Mouse (Mus musculus): ENCODE data around the gene Chtf18. TPM values are rescaled to one million over a fixed set of nuclear protein-coding genes. Genes with fewer than 3 reads are reported as not detected.

The Chtf18 gene
- total and polyA plus RNA-seq, 3 experiments: 11.9 to 38.2 (median 24.8) TPM

DNA sequence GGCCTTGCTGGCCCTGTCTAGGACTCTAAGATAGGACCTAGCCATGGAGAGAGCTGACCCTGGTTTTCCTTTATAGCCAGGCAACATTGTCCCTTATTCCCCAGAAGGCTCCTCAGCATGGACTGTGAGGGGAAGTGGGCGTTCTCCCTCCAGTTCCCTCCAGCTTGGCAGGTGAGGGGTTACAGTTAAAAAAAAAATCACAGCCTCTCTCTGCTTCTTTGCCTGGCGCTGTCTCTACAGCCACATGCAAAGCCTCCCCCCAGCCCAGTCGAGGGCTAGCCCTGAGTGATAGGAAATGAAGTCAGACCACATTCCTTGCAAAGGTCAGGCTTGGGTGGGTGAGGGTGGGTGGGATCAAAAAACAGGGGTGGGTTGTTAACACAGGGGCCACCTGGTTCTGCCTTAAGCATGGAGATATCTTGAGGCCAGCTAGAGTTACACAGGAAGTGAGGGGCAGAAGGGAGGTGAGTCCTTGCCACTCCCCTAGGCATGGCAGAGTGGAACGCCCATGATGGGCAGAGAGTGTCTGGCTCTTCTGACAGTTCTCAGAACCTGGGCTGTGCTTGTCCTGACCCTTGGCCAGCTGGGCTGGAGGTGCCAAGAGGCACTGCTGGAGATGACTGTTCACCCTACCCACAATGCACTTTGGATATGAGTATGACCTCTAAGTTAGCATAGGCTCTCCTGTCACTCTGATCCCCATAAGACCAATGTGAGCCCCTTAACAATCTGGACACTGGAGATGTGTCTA lies 28.6 kb upstream of the Chtf18 start:
- TF ChIP-seq MEF2A (IDR thresholded peaks at IDR 0.05; ENCODE audit: borderline replicate concordance, low read depth, low read length) (no peak), MXI1 (IDR thresholded peaks at IDR 0.05; ENCODE audit: low read depth, low read length) (no peak), JUND (conservative IDR thresholded peaks at IDR 0.05; ENCODE audit: low read depth, low read length) (no peak), CHD1 (IDR thresholded peaks at IDR 0.05; ENCODE audit: low read depth, low read length) (no peak), MAZ (IDR thresholded peaks at IDR 0.05; ENCODE audit: low read depth, low read length) (no peak), UBTF (IDR thresholded peaks at IDR 0.05; ENCODE audit: low read depth, low read length) (no peak), RCOR1 (conservative IDR thresholded peaks at IDR 0.05; ENCODE audit: low read depth, low read length) (no peak), PAX5 (IDR thresholded peaks at IDR 0.05; ENCODE audit: low read length) (no peak), TCF12 (IDR thresholded peaks at IDR 0.05; ENCODE audit: low read depth, low read length) (no peak), ZKSCAN1 (IDR thresholded peaks at IDR 0.05; ENCODE audit: borderline replicate concordance, low read depth, low read length) (no peak), ZNF384 (IDR thresholded peaks at IDR 0.05; ENCODE audit: low read depth, low read length) (no peak), RAD21 (IDR thresholded peaks at IDR 0.05; ENCODE audit: low read depth, low read length) (no peak)
- dilution Hi-C loops (cut with MboI; ENCODE audit: extremely low pct_ligation_motif_present, extremely low pct_unique_long_range_greater_than_20kb, low sequenced_read_pairs) (no loop called here), in situ Hi-C loops (cut with MboI; ENCODE audit: low pct_ligation_motif_present, low pct_unique_long_range_greater_than_20kb, low sequenced_read_pairs) (no loop called here)
- H3K9me3 ChIP-seq (replicated peaks; ENCODE audit: low read length): no peaks in the 10 kb centered on the region
- H3K27me3 ChIP-seq (replicated peaks): peaks cover 98% of the 10 kb centered on the region
- no peak overlapping the region for H3K4me3 ChIP-seq (replicated peaks in 1 of 3; ENCODE audit: low read depth in 2 of 3, low read length in 2 of 3, poor library complexity in 1 of 3)
- H3K4me1 ChIP-seq (ENCODE audit: control insufficient read depth in 1 of 2, insufficient read depth in 2 of 2): no peaks in the 10 kb centered on the region
- H3K9ac ChIP-seq (ENCODE audit: insufficient read depth, low read depth): no peak overlapping the region
- no peaks in the 10 kb centered on the region for H3K36me3 ChIP-seq (replicated peaks in 1 of 2; ENCODE audit: control insufficient read depth in 1 of 2, insufficient read depth in 1 of 2, low read length in 1 of 2)
- no peak overlapping the region for H3K4me2 ChIP-seq (ENCODE audit: insufficient read depth, low read depth, poor library complexity, severe bottlenecking)
- no peak for DNase-seq (ENCODE audit: extremely low read depth)
- H3K27ac ChIP-seq (ENCODE audit: insufficient read depth, low read depth): no peak overlapping the region
- no peaks in the 10 kb centered on the region for H3K79me2 ChIP-seq (replicated peaks; ENCODE audit: control insufficient read depth, extremely low read depth, insufficient read depth, poor library complexity, severe bottlenecking)

DNA sequence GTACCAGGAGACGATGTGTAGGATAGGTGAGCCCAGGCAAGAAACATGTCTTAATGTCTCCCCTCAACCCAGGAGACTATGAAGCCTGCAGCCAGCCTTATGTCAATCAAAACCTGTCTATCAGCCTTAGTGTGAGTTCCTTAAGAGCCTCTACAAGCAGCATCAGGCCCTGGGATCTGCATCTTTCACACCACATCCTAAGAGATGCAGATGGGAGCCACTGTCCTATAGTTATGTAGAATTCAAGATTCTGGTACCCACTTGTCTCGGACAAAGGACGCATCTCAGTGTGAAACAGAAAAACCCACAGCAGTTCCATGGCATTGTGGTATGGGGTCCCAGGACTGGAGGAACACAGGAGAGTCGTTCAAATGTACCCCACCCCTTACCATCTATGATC lies 27.9 kb upstream of the Chtf18 start:
- TF ChIP-seq MAZ (IDR thresholded peaks at IDR 0.05; ENCODE audit: low read depth, low read length) (no peak), MYC (IDR thresholded peaks at IDR 0.05; ENCODE audit: low read depth, low read length) (no peak), CTCF (conservative IDR thresholded peaks at IDR 0.05 in 1 of 2, IDR thresholded peaks at IDR 0.05 in 1 of 2; ENCODE audit: low read depth in 2 of 2, low read length in 2 of 2) (no peak), ZC3H11A (IDR thresholded peaks at IDR 0.05; ENCODE audit: low read depth, low read length) (no peak), POLR2AphosphoS2 (IDR thresholded peaks at IDR 0.05; ENCODE audit: low read depth, low read length) (no peak), RAD21 (IDR thresholded peaks at IDR 0.05; ENCODE audit: low read depth, low read length) (no peak), RCOR1 (conservative IDR thresholded peaks at IDR 0.05; ENCODE audit: low read depth, low read length) (no peak), MEF2A (IDR thresholded peaks at IDR 0.05; ENCODE audit: borderline replicate concordance, low read depth, low read length) (no peak), USF1 (IDR thresholded peaks at IDR 0.05; ENCODE audit: low read depth, low read length) (no peak), ETS1 (conservative IDR thresholded peaks at IDR 0.05; ENCODE audit: low read depth, low read length) (no peak), GABPA (IDR thresholded peaks at IDR 0.05; ENCODE audit: insufficient replicate concordance, low read depth, low read length) (no peak), JUND (conservative IDR thresholded peaks at IDR 0.05; ENCODE audit: low read depth, low read length) (no peak), SIN3A (IDR thresholded peaks at IDR 0.05; ENCODE audit: low read length) (no peak), POLR2A (IDR thresholded peaks at IDR 0.05; ENCODE audit: low read depth, low read length) (no peak), JUN (IDR thresholded peaks at IDR 0.05; ENCODE audit: insufficient read depth, low read depth, low read length) (no peak), MXI1 (IDR thresholded peaks at IDR 0.05; ENCODE audit: low read depth, low read length) (no peak), TBP (conservative IDR thresholded peaks at IDR 0.05; ENCODE audit: low read depth, low read length) (no peak), EP300 (IDR thresholded peaks at IDR 0.05; ENCODE audit: low read length) (no peak), CHD1 (IDR thresholded peaks at IDR 0.05; ENCODE audit: low read depth, low read length) (no peak), ZKSCAN1 (IDR thresholded peaks at IDR 0.05; ENCODE audit: borderline replicate concordance, low read depth, low read length) (no peak)
- Histone ChIP-seq H3K79me2 (replicated peaks; ENCODE audit: control insufficient read depth, extremely low read depth, insufficient read depth, poor library complexity, severe bottlenecking) (no peaks in the 10 kb centered on the region), H3K36me3 (replicated peaks in 1 of 2; ENCODE audit: control insufficient read depth in 1 of 2, insufficient read depth in 1 of 2, low read length in 1 of 2) (no peaks in the 10 kb centered on the region), H3K9me3 (replicated peaks; ENCODE audit: low read length) (no peaks in the 10 kb centered on the region), H3K27me3 (replicated peaks) (peaks cover 97% of the 10 kb centered on the region), H3K4me3 (replicated peaks in 1 of 3; ENCODE audit: low read depth in 2 of 3, low read length in 2 of 3, poor library complexity in 1 of 3) (no peak overlapping the region), H3K4me2 (ENCODE audit: insufficient read depth, low read depth, poor library complexity, severe bottlenecking) (no peak overlapping the region), H3K9ac (ENCODE audit: insufficient read depth, low read depth) (no peak overlapping the region), H3K4me1 (ENCODE audit: control insufficient read depth in 1 of 2, insufficient read depth in 2 of 2) (no peaks in the 10 kb centered on the region), H3K27ac (ENCODE audit: insufficient read depth, low read depth) (no peak overlapping the region)
- in situ Hi-C loops (cut with MboI; ENCODE audit: low pct_ligation_motif_present, low pct_unique_long_range_greater_than_20kb, low sequenced_read_pairs) (no loop called here), dilution Hi-C loops (cut with MboI; ENCODE audit: extremely low pct_ligation_motif_present, extremely low pct_unique_long_range_greater_than_20kb, low sequenced_read_pairs) (no loop called here)
- DNase-seq (ENCODE audit: extremely low read depth): no peak

Measured in CH12.LX (cell line).